Mouse (Mus musculus) myocyte (in vitro differentiated cells): ENCODE measurements around the gene Htr2a.

Experiments
- E2F4 ChIP-seq: IDR thresholded peaks from one replicate; pipeline ENCODE4 v1.6.1; 2011; ENCODE audit warnings: mild to moderate bottlenecking, control low read depth, moderate library complexity; ENCODE audit not compliant: insufficient read depth
- POLR2A ChIP-seq: IDR thresholded peaks from one replicate; pipeline ENCODE4 v1.6.1; 2011; ENCODE audit warnings: low read depth, mild to moderate bottlenecking, control low read depth, moderate library complexity; ENCODE audit not compliant: insufficient read length
- TCF12 ChIP-seq: IDR thresholded peaks from one replicate; pipeline ENCODE4 v1.6.1; 2011; ENCODE audit warnings: mild to moderate bottlenecking, control low read depth; ENCODE audit not compliant: poor library complexity, insufficient read depth, severe bottlenecking

GRCm38 (mm10) chr14:74602543-74602942 is 38.1 kb upstream of the Htr2a start:
- TF ChIP-seq POLR2A (no peak), E2F4 (no peak), TCF12 (no peak)
